Mouse (Mus musculus) megakaryocyte, embryonic 14.5 days (primary cell): ENCODE data around the gene Stk35.

Experiments
- FLI1 ChIP-seq: IDR thresholded peaks from 2 replicates; pipeline ENCODE4 v1.6.1; 2012; ENCODE audit warnings: low read length, inconsistent platforms, mixed read lengths
- GATA1 ChIP-seq: IDR thresholded peaks from 3 replicates; pipeline ENCODE4 v1.6.1; 2012; ENCODE audit warnings: mixed read lengths, low read length, inconsistent platforms, borderline replicate concordance

GRCm38 (mm10) chr2:129836921-129837320, 36.6 kb downstream of the Stk35 start:
- TF ChIP-seq GATA1 (no peak), FLI1 (no peak)
